Mouse (Mus musculus) urinary bladder, adult 2 months (tissue): Measurements from ENCODE around the gene Cyp2w1. TPM values are rescaled to one million over a fixed set of nuclear protein-coding genes. Genes with fewer than 3 reads are reported as not detected.
"Not testable (repeated sequence)": the region's sequence is repeated elsewhere in the genome, so short reads cannot be mapped to it uniquely, and the experiment has no call there.

Experiments used
- DNase-seq: peaks from one replicate; pipeline ENCODE4 v3.0.0; 2022; ENCODE audit warnings: low spot score
- polyA plus RNA-seq: library from polyadenylated mRNA; depleted of rRNA; stranded (reverse); fragments of >200 nt; gene quantifications from 2 replicates; pipeline ENCODE4 v1.2.3, GENCODE M21; 2012

Gene Cyp2w1
- polyA plus RNA-seq, 1 experiment: not detected

DNA sequence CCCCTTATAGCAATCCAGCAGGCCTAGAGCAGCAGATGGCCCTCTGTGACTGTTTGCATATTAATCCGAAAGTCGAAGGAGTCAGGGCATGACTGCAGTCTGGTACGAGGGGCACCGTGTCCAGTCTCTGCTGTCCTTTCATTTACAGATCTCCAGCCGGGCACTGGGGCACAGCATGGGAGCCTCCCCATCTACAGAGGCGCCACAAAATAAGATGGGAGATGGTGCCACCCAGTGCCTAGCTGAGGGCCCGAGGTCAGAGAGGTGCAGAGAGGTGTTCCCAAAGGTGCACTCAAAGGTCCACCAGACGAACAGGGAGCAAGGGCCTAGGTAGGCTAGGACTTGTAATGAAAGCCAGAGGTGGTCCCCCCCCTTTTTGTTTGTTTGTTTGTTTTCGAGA is 30.8 kb downstream of the Cyp2w1 start:
- no peak for DNase-seq

DNA sequence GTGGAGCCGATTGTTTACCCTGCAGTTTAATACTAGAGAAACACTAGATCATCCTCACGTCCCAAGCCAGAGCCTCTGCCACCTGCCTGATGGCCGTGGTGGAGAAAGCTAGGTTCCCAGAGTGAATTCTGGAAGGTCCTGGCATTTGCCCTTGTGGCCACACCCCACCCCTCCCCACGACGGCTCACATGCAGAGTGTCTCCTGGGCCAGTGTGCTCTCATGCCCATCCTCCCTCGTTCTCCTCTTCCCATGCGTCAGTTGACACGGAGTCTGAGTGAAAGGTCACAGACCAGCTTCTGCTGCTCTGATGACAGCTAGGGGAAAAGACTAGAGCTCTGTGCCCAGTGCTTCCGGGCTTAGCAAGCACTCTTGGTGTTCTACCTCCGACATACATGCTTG is 32.1 kb downstream of the Cyp2w1 start:
- no peak for DNase-seq

DNA sequence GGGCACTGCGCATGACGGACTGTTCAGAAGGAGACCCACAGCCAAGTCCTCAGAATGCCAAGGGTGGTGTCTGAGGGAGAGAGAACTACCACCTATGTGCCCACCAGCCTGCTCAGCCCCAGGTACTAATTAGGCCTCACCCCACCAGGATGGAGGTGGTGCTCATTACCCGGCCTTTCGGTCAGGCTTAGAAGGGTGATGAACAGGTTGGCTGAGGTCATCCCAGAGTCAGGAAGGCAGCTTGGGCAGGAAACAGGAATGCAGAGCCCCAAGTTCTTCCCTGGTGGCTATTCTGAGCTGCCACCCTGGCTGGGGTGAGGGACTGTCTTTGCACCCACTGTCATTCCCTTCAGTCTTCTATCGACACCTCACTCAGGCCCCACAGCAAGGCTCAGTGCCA is 33.6 kb downstream of the Cyp2w1 start:
- no peak for DNase-seq

DNA sequence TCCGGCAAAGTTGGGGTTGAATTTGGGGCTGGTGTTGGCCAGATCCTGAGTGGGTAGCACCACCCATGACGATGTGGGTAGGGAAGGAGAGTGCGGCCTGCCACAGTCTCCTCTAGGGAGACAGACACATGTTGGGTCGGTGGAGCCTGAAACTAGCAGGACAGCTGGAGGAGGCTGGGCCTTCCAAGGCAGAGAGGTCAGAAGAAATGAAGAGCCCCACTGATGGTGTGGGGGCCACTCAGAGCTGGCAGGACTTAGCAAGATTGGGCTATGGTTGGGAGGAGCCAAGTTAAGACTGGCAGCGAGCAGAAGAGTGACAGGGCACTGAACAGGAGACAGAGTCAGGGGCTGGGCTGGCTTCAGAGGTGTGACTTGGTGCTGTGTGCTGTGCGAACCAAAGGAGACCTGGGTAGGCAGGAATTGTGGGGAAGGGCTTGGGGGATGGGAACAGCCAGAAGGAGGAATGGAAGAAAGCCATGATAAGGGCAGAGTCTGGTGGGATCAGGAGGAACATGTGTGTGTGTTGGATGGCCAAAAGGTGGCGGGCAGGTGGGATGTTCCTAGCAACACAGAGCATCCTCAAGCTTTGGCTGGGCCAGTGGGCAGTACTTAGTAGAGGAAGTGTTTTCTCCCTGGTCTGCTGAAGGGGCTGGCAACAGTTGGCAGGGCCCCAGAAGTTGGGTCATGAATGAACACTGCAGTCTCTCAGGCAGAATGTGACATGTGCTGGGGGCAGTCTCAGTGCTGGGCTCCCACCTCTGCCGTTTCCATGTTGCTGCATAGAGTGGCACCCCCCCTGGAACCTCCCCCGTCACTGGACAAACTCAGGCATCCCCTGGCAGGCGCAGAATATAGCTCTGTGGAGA is 35.1 kb downstream of the Cyp2w1 start:
- no peak for DNase-seq

DNA sequence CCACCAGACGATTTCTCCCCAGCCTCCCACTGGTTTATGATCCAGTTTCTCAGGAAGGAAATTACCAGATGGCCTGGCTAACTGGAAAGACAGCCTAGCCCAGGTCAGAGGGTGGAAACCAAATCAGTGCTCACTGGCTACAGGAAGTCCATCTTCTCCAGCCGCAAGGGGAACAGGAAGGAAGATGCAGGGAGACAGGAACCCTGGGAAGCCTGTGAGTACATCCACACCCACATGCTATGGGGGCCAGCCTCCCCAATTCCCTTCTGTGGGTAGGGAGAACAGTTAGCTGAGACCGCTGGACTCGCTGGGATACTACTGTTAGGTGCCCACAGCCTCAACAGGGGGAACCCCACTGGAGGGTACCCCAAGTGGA is 35.8 kb downstream of the Cyp2w1 start:
- no peak for DNase-seq

DNA sequence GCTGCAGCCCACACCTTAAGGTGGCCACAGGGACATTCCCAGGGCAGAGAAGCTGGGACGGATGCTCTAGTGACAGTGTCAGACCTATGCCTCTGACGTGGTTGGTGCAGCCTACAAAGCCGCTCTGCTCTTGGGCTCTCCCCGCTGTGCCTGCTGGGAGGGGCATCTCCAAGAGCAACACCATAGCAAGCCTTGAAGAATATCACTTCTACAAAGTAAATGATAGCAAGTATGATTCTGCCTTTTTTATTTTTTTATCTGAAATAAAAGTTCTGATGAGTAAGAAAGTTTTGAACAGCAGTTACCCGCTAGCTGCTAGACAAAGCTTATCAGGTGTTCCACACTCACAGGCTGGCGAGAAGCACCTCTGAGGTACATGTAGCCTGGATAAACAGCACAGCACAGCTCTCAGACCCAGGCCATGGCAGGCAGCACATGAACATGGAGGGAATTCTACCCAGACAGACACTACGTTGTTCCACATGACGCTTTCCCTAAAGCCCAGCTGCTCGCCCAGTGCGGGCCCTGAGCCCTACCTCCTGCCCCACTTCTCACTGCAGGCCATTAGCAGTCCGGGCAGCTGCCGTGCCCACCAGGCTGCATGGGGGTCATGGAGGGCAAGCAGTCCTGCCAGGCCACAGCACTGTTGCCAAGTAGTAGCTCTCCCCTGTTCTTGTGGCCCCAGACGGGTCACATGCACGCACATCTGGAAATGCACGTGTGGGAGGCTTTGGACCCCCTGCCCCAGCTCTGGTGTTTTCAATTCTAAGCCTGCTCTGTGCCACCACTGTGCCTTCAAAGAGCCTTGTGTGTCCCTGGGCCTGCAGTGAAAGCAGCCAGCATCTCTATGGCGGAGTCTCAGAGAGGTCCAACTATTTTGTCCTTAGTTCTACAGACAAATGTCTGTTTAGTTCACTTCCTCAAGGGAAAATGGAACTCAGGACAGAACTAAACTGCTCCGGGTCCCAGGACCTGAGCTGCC is 36.6 kb downstream of the Cyp2w1 start:
- DNase-seq: no peak

DNA sequence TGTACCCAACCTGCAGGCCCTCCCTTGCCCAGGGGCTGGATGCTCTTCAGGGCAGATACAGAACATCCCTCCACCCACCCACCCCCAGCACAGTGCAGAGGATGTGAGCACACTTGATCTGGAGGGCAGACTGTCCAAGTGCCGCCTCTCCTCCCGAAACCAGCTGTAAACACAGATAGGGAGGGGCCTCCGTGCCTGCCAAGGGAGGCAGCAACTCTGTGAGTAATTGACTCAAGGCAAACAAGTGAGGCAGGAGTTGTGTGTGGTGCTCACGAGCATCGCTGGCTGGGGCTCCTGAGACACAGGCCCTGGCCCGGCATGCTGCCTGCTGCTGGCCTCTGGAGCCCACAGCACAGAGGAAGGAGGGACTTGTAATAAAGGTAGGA is 37.3 kb downstream of the Cyp2w1 start:
- DNase-seq: peak; percentile 54

DNA sequence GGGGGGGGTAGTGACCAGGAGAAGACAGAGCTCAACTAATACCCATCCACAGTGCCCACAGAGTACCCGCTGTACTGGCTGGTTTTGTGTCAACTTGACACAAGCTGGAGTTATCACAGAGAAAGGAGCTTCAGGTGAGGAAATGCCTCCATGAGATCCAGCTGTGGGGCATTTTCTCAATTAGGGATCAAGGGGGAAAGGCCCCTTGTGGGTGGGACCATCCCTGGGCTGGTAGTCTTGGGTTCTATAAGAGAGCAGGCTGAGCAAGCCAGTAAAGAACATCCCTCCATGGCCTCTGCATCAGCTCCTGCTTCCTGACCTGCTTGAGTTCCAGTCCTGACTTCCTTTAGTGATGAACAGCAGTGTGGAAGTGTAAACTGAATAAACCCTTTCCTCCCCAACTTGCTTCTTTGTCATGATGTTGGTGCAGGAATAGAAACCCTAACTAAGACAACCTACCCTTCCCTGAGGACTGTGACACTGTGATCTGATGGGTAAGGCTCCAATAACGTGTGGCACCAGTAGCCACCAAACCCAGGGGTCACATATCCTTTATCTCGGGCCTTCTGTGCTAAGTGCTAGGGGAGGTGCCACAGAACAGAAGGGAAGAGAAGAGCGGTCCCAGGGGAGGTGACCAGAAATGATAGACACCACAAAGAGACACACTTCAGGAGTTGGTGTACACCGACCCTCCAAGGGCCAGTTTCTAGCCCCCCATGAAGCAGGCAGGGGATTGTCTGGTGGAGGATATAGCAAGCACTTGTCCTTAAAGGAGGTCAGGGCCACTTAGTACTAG is 38.1 kb downstream of the Cyp2w1 start:
- DNase-seq: not testable (repeated sequence)

DNA sequence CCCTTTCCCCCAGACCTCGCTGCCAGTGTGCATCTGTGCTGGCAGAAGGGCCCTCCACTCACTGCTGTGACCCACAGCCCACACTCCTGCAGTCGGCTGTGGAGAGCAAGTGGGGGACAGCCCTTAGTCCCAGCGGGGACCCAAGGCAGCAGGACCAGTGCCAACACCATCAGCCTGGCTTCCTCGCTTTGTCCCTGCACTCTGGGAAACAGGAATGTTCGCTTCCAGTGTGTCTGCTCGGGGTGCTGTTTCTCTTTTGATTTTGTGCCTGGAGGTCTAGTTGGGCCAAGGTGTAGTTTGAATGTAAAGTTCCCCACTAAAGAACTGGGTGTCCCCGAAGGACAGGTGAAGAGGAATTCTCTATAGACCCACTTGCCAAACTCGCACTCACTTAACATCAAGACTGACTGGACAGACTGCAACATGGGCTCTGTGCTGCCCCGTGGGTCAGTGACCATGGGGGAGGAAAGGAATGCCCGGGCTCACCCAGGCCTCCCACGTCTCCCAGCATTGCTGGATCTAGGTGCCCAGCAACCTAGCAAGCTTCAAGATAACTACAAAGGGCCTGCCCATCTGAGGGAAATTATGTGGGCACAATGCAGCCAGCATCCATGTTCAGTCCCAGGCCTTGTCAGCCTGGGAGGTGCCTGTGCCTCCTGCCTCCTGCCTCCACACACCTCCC is 39.0 kb downstream of the Cyp2w1 start:
- no peak for DNase-seq

DNA sequence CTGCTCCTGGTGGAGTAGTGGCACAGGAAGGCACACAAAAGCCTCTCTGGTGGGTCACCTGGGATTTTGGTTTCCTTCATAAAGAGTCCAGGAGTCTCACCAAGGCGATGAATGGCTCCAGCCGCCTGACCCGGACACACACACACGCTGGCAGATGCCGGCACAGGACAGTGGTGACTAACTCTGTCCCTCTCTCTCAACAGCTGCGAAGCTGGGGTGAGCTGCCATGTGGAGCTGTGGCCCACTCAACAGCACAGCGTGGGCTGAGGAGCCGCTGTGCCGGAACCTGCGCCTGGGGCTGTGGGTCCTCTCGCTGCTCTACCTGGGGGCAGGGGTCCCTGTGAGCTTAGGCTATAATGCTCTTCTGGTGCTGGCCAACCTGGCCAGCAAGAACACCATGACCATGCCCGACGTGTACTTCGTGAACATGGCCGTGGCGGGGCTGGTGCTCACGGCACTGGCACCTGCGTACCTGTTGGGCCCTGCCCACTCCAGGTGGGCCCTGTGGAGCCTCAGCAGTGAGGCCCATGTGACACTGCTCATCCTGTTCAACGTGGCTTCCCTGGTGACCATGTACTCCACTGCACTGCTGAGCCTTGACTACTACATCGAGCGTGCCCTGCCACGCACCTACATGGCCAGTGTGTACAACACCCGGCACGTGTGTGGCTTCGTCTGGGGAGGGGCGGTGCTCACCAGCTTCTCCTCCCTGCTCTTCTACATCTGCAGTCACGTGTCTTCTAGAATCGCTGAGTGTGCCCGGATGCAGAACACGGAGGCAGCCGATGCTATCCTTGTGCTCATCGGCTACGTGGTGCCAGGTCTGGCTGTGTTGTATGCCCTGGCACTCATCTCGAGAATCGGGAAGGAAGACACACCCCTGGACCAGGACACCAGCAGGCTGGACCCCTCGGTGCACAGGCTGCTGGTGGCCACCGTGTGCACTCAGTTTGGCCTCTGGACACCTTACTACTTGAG is 40.1 kb downstream of the Cyp2w1 start:
- no peak for DNase-seq

DNA sequence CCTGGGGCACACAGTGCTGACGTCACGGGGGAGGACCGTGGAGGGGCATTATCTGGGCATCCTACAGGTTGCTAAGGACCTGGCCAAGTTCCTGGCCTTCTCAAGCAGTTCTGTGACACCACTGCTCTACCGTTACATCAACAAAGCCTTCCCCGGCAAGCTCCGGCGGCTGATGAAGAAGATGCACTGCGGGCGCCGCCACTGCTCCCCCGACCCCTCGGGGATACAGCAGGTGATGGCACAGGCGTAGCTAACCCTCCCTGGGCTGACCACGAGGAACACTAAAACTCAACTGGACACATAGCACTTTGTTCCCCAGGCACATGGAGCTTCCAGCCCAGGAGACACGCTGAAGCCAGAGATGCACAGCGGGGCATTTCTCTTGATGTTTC is 40.8 kb downstream of the Cyp2w1 start:
- DNase-seq: no peak

DNA sequence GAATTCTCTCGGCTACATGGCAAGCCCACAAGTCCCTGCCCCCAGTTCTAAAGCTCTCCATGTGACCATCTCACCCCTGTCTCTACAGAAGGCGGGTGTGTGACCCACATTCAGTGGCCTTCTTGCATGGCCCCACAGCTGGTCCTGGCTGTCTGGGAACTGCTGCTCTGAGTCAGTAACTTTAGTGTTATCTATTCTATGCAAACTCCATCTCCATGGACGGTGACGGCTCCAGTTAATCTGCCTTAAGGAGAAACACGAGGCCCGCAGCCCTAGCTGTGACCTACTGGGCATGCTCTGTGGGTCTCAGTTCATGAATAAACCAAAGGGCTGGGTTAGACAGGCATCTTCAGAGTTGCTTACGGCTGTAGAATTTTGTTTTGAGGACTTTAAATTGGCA is 42.0 kb downstream of the Cyp2w1 start:
- no peak for DNase-seq

DNA sequence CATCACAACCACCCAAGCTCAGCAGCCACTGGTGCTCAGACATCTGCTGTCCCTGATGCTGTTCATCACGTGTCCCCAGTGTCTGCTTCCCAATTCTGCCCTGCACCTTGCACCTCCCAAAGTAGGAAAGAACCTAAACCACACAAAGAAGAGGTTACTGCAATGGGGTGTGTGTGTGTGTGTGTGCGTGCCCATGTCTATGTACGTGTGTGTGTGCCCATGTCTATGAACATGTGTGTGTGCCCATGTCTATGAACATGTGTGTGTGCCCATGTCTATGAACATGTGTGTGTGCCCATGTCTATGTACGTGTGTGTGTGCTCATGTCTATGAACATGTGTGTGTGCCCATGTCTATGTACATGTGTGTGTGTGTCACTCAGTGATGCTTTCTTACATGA is 43.1 kb downstream of the Cyp2w1 start:
- DNase-seq: no peak

DNA sequence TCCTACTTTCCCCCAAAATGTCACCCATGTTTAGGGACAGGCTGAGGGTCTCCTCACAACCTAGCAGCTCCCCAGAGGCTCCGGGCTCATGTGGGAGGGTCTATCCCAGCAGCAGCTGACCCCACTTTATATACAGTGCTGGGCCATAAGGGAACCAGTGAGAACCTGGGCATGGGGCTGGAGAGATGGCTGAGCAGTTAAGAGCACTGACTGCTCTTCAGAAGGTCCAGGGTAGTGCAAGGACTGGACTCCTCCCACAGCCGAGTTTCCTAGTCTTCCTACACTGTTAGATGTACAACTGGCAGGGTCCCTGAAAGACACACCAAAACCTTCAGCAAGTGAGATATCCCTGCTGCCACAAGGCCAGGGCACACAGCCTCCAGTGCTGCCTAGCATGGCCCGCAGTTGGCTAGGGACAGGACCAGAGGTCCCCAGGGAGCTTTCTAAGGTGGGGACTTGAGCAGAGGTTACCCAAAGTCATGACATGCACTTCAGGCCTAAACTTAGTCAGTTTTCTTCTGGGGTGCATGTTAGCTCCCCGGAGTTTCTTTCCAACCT is 45.0 kb downstream of the Cyp2w1 start:
- no peak for DNase-seq

DNA sequence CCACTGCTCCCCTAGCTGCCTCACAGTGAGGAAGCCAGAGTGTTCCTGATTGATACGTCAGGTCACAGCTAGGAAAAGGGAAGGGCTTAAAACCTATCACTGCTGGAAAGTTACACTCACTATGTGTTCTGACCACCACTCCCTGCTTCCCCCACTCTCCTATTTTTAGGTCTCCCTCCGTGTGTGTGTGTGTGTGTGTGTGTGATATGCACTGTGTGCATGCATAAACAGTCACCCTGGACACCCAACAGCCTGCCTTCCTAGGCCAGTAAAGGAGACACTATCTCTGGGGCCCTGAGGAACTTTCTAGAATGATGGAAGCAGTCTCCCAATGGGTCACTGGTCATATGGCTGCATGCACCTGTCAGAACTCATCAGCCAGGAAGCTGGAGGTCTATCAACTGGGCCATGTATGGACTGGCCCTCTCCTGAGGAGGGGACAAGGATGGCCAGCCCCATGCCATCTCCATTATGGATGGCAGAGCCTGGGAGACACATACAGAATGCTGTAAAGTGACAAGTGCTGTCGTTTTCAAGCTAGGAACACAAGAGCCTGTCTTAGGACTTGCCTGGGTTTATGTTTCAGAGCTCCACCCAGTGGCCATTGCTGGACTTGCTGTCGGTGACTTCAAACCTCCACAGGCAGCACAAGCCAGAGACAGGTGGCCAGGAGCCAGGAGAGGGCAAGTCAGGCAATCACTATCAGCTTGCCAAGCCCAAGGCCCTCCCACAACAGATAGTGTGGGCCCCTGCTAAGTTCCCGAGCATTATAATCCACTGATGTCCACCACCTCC is 45.7 kb downstream of the Cyp2w1 start:
- DNase-seq: peak; percentile 79

DNA sequence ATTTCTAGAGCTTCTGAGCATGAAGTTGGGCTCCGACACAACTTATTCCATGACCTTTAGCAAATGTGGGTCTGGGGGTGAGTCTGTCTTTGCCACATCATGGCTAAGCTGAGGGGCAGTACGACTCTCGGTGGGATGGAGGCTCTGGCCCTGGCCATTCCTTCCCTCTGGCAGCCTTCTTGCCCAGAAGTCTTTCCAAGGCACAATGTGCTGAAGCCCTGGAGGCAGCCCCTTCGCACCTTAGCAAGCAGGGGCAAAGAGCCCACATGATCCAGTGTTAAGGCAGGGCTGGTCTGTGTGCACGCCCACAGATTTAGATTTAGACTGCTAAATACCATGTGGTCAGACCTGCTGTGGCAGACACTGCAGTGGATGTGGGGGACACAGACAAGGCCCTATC is 46.4 kb downstream of the Cyp2w1 start:
- DNase-seq: no peak

DNA sequence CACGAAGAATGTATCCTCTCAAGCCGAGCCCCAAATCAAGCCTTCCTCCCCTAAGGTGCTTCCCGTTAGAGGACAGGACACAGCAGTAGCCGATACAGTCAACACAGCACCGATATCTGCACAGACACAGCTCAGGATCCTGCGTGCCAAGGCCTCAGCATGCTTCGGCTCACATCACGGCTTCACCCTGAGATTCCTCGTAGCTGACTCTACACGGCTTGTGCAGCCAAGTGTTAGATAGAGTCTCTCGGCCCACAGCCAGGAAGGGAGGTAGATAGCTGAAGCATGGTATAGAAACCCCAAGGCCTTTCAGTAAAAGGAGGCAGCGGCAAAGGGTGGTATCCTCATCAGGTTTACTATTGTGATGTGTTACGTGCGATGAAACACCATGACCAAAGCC is 47.6 kb downstream of the Cyp2w1 start:
- no peak for DNase-seq

DNA sequence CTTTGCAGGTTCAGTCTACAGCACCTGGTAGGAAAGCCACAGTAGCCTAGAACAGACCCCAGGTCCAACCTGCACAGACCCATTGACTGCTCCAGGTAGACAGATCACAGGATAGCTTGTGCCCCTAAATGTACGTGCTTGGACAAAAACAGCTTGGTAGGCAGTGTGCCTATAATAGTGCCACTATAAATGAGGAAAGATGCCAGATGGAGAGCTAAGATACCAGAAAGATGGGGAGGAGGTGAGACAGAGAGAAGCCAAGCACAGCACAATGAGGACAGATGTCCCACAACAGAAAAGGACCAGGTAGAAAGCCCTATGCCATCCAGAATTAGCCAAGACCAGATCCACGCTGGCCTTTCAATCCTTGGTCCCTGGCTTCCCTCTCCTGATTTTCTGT is 49.7 kb downstream of the Cyp2w1 start:
- DNase-seq: no peak

DNA sequence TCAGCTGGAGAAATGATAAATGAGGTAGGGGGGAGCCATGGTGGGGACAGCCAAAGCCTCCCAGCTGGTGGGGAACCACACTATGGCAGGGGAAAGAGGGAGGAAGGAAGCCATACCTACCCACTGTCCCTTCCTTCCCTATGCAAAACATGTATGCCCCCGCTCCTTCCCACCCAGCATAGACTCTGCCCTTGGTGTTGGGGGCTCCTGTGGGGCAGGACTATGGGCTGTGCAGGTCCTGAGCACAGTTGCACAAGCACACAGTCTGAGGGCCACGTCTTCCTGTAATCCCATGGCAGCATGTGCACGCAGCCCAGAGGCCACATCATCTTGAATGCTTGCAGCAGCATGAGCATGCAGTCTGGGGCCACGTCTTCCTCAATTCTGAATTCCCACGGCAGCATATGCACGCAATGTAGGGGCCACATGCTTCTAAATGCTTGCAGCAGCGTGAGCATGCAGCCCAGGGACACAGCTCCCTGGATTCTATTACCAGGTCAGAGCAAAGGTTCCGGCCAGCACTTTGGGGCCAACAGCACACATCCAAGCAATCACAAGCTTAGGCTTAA is 51.4 kb downstream of the Cyp2w1 start:
- no peak for DNase-seq
